Mouse (Mus musculus) midbrain, embryonic 13.5 days (tissue): ENCODE results near the gene Rhbdd3. TPM values are rescaled to one million over a fixed set of nuclear protein-coding genes. Genes with fewer than 3 reads are reported as not detected.

Experiments
- polyA plus RNA-seq: library from polyadenylated mRNA; unstranded; fragments of >200 nt; fragmentation: Nextera tagmentation; extraction: Ambion mirVana; gene quantifications from 2 replicates; pipeline ENCODE4 v1.2.1, GENCODE M21; 2015

Rhbdd3 gene
- polyA plus RNA-seq, 1 experiment from 2014 or later, result 32.8 TPM

Other genes starting within 250 kb of the Rhbdd3 start
- gene Nf2, start 249.4 kb upstream of the Rhbdd3 start, polyA plus RNA-seq, result 60.1 and 61.3 TPM in 2 replicates
- 139 and 142 TPM in 2 replicates for gene Nipsnap1, start 225.0 kb upstream of the Rhbdd3 start, polyA plus RNA-seq
- 63.3 and 65.1 TPM in 2 replicates for gene Thoc5, start 203.6 kb upstream of the Rhbdd3 start, polyA plus RNA-seq
- 1.2 TPM in 2 replicates for gene Nefh, start 150.9 kb upstream of the Rhbdd3 start, polyA plus RNA-seq
- gene Ap1b1, start 112.1 kb upstream of the Rhbdd3 start, polyA plus RNA-seq, result 87.2 and 93.9 TPM in 2 replicates
- gene Rasl10a, start 40.8 kb upstream of the Rhbdd3 start, polyA plus RNA-seq, result 0.55 and 0.66 TPM in 2 replicates
- 13.0 and 20.9 TPM in 2 replicates for gene Gas2l1, start 33.6 kb upstream of the Rhbdd3 start, polyA plus RNA-seq
- 724 and 776 TPM in 2 replicates for gene Ewsr1, start 340 bp downstream of the Rhbdd3 start, polyA plus RNA-seq
- 5.6 and 6.7 TPM in 2 replicates for gene Emid1, start 53.3 kb downstream of the Rhbdd3 start, polyA plus RNA-seq
- gene Kremen1, start 162.6 kb downstream of the Rhbdd3 start, polyA plus RNA-seq, result 5.2 and 7.5 TPM in 2 replicates